Mouse (Mus musculus): ENCODE results near the gene Gnb3.

The Gnb3 gene

DNA sequence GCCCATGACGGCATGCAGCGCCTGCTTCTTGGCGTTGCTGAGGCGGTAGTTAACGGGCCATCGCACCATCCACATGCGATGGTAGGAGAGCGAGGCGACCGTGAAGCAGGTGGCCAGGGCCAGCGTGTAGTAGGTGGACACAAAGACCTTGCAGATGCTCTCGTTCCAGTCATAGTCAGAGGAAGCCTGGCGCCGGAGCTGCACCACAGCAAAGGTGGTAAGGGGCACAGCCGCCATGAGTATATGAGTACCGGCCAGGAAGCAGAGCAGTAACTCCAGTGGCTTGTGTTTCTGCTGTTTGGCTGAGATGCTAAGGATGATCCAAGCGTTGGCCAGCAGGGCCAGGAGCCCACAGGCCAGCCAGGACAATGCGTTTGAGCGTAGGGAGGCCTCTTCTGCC, 21.2 kb upstream of the Gnb3 start:
- H3K36me3 ChIP-seq (ENCODE audit: insufficient read depth, low read length): no peaks in the 10 kb centered on the region
- peaks cover 79% of the 10 kb centered on the region for H3K4me1 ChIP-seq (replicated peaks; ENCODE audit: low read depth, low read length)
- peak overlapping the region; percentile 26; the same call in 1 of the 2 replicates for H3K4me3 ChIP-seq (replicated peaks; ENCODE audit: low read length)
- TF ChIP-seq CTCF (conservative IDR thresholded peaks at IDR 0.05; ENCODE audit: low read length) (no peak), POU5F1 (IDR thresholded peaks at IDR 0.05; ENCODE audit: borderline replicate concordance, low read length) (no peak), NANOG (IDR thresholded peaks at IDR 0.05; ENCODE audit: borderline replicate concordance, low read length) (no peak)
- no peaks in the 10 kb centered on the region for H3K9me3 ChIP-seq (ENCODE audit: low read length)
- H3K27me3 ChIP-seq (ENCODE audit: insufficient read depth, low read length): peaks cover 71% of the 10 kb centered on the region

- no peaks in the 10 kb centered on the region for H3K36me3 ChIP-seq (ENCODE audit: insufficient read depth, low read length)
- peaks cover 70% of the 10 kb centered on the region for H3K27me3 ChIP-seq (ENCODE audit: insufficient read depth, low read length)
- no peak for TF ChIP-seq POU5F1 (IDR thresholded peaks at IDR 0.05; ENCODE audit: borderline replicate concordance, low read length)
- TF ChIP-seq NANOG (IDR thresholded peaks at IDR 0.05; ENCODE audit: borderline replicate concordance, low read length): no peak
- no peak for TF ChIP-seq CTCF (conservative IDR thresholded peaks at IDR 0.05; ENCODE audit: low read length)
- H3K4me1 ChIP-seq (replicated peaks; ENCODE audit: low read depth, low read length): peaks cover 82% of the 10 kb centered on the region
- no peaks in the 10 kb centered on the region for H3K9me3 ChIP-seq (ENCODE audit: low read length)
- no peak overlapping the region for H3K4me3 ChIP-seq (replicated peaks; ENCODE audit: low read length)
Measured at GRCm38 (mm10) chr6:124860511-124860910, 20.4 kb upstream of the Gnb3 start.

- Histone ChIP-seq H3K4me3 (replicated peaks; ENCODE audit: low read length) (peak overlapping the region; percentile 48; the same call in 1 of the 2 replicates), H3K27me3 (ENCODE audit: insufficient read depth, low read length) (peaks cover 67% of the 10 kb centered on the region), H3K9me3 (ENCODE audit: low read length) (no peaks in the 10 kb centered on the region), H3K4me1 (replicated peaks; ENCODE audit: low read depth, low read length) (peaks cover 87% of the 10 kb centered on the region), H3K36me3 (ENCODE audit: insufficient read depth, low read length) (no peaks in the 10 kb centered on the region)
- TF ChIP-seq POU5F1 (IDR thresholded peaks at IDR 0.05; ENCODE audit: borderline replicate concordance, low read length): no peak
- TF ChIP-seq CTCF (conservative IDR thresholded peaks at IDR 0.05; ENCODE audit: low read length): peak; percentile 72
Measured at GRCm38 (mm10) chr6:124859725-124860124, 19.6 kb upstream of the Gnb3 start.

DNA sequence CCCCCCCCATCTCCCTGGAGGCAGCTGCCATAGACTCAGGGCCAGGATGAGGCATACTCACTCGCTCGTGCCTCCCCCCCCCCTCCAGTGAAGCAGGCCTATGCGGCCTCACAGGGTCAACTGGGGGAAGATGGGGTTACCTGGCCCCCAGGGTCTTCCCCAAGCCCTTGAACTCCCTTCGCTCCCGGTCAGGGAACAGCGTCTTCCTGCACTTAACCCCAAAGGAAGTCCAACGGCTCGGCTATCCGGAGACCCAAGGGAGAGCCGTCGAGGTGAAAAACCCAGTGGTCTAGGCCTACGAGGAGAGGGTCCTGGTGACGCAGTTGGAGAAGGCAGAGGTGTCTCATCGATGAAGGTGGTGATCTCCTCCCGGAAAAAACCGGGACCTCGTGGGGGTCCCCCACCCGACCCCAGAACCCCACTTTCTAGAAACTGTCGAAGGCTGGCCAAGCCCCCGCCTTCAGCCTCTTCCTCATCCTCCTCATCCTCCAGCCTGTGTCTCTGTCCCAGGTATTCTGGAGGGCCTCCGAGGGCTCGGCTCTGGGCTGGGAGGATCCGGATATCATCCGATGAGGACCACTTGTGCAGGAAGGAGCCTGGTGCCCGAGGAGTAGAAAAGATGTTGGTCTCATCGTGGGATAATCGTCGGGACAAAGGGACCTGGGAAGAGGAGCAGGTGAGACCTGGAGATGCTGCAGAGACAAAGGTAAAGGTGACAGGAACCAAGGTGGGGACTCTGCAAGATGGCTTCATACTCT, 18.7 kb upstream of the Gnb3 start:
- Histone ChIP-seq H3K36me3 (ENCODE audit: insufficient read depth, low read length) (no peaks in the 10 kb centered on the region), H3K4me1 (replicated peaks; ENCODE audit: low read depth, low read length) (peaks cover 85% of the 10 kb centered on the region), H3K4me3 (replicated peaks; ENCODE audit: low read length) (0 out of 2 replicates have a peak overlapping the region, but pooled peaks have one; percentile 20), H3K27me3 (ENCODE audit: insufficient read depth, low read length) (peaks cover 65% of the 10 kb centered on the region), H3K9me3 (ENCODE audit: low read length) (no peaks in the 10 kb centered on the region)
- TF ChIP-seq POU5F1 (IDR thresholded peaks at IDR 0.05; ENCODE audit: borderline replicate concordance, low read length) (no peak), NANOG (IDR thresholded peaks at IDR 0.05; ENCODE audit: borderline replicate concordance, low read length) (no peak), CTCF (conservative IDR thresholded peaks at IDR 0.05; ENCODE audit: low read length) (no peak)

DNA sequence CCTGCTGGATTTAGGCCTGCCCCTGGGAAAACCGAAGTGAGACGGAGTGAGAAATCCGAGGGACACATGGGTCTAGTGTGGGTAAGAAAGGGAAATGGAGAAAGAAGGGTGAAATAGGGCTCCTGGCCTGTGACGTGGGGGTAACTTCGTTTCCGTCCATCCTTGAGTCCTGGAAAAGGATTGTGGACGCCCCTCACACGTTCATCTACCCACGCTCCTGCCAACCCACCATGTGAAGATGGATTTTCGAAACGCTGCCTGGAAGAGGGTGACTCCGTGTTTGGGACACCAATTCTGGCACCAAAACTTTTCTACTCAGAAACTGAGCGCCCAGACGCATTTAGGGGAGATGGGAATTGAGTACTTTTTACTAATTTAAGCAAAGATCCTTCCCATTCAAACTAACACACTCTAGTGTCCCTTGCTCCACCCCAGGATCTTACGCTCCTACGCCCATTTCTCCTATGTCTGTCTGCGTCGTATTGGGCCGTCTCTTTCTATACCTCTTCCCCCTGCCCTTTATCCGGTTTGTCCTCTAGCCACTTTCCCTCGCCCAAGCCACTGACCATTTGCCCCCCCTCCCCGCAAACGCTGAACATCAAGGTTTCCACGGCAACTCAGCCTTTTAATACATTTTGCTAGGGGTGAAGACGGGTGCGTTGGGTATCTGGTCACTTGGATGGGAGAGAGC, 17.9 kb upstream of the Gnb3 start:
- H3K27me3 ChIP-seq (ENCODE audit: insufficient read depth, low read length): peaks cover 61% of the 10 kb centered on the region
- TF ChIP-seq CTCF (conservative IDR thresholded peaks at IDR 0.05; ENCODE audit: low read length): no peak
- no peak for TF ChIP-seq NANOG (IDR thresholded peaks at IDR 0.05; ENCODE audit: borderline replicate concordance, low read length)
- TF ChIP-seq POU5F1 (IDR thresholded peaks at IDR 0.05; ENCODE audit: borderline replicate concordance, low read length): no peak
- H3K36me3 ChIP-seq (ENCODE audit: insufficient read depth, low read length): no peaks in the 10 kb centered on the region
- H3K9me3 ChIP-seq (ENCODE audit: low read length): no peaks in the 10 kb centered on the region
- peak overlapping the region; percentile 82 for H3K4me3 ChIP-seq (replicated peaks; ENCODE audit: low read length)
- peaks cover 81% of the 10 kb centered on the region for H3K4me1 ChIP-seq (replicated peaks; ENCODE audit: low read depth, low read length)

DNA sequence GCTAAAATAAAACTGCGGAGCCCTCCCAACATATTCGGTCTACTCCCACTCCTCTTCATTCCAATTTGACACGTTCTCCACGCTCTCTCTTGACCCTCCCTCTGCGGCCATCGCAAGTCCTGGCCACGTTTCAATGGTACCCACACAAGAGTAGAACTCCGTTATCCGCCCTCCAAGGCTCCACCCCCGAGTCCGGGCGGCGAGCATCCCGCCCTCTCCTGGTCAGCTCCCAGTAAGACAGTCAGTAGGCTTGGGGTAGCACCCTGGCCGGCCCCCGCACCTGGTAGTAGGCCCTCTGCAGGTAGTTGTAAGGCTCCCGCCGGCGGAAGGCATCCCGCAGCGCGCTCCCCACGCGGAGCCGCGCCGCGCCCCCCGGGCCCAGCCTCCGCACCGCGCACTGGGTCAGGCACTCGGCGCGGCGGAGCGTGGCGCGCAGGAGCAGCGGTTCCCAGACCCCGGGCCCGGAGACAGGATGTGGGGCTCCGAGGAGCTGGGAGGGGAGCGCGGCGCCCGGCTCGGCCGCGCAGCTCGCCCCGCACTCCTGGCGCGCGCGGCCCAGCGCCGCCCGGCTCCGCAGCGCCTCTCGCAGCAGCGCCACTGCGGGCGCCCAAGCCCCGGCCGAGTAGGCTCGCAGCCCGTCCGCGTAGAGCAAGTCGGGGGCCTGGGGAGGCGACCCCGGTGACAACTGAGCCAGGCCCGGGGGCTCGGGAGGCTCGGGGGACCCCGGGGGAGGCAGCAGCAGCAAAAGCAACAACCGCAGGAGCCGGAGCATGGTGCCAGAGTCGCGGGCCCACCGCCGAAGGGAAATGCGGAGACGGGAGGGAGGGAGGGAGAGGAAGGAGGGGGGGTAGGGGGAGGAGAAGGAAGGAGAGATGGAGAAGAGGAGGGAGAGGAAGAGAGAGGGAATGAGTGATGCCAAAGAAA, 17.1 kb upstream of the Gnb3 start, which contains the start of gene P3h3:
TSS of gene P3h3 (minus strand) at position 837 of the 924 bp plus-strand sequence.
- H3K4me3 ChIP-seq (replicated peaks; ENCODE audit: low read length): peak within 1 kb of the TSS; percentile 82
- peaks cover 73% of the 10 kb centered on the region for H3K4me1 ChIP-seq (replicated peaks; ENCODE audit: low read depth, low read length)
- TF ChIP-seq CTCF (conservative IDR thresholded peaks at IDR 0.05; ENCODE audit: low read length) (peak; percentile 39), NANOG (IDR thresholded peaks at IDR 0.05; ENCODE audit: borderline replicate concordance, low read length) (no peak), POU5F1 (IDR thresholded peaks at IDR 0.05; ENCODE audit: borderline replicate concordance, low read length) (no peak)
- H3K36me3 ChIP-seq (ENCODE audit: insufficient read depth, low read length): no peaks in the 10 kb centered on the region
- no peaks in the 10 kb centered on the region for H3K9me3 ChIP-seq (ENCODE audit: low read length)
- peaks cover 56% of the 10 kb centered on the region for H3K27me3 ChIP-seq (ENCODE audit: insufficient read depth, low read length)

DNA sequence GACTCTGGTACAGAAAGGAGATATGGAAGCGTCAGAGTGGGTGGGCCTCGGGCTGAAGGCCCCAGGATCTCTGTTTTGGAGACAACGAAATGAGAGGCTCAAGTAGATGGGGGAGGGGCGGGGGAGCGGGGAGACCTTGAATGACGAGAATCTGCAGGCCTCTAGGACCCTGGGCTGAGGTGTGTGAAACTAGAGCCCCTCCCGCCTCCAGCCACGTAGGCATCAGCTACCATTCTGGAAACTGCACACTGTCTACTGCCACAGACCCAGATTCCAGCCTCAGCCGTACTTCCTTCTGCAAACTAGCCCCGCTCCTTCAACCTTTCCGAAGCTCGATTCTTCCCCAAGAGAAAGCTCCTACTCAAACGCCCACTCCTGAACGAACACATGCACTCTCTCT, 16.2 kb upstream of the Gnb3 start:
- H3K4me1 ChIP-seq (replicated peaks; ENCODE audit: low read depth, low read length): peaks cover 72% of the 10 kb centered on the region
- no peaks in the 10 kb centered on the region for H3K9me3 ChIP-seq (ENCODE audit: low read length)
- H3K36me3 ChIP-seq (ENCODE audit: insufficient read depth, low read length): no peaks in the 10 kb centered on the region
- H3K4me3 ChIP-seq (replicated peaks; ENCODE audit: low read length): peak overlapping the region; percentile 82
- TF ChIP-seq POU5F1 (IDR thresholded peaks at IDR 0.05; ENCODE audit: borderline replicate concordance, low read length) (no peak), CTCF (conservative IDR thresholded peaks at IDR 0.05; ENCODE audit: low read length) (no peak), NANOG (IDR thresholded peaks at IDR 0.05; ENCODE audit: borderline replicate concordance, low read length) (no peak)
- H3K27me3 ChIP-seq (ENCODE audit: insufficient read depth, low read length): peaks cover 52% of the 10 kb centered on the region

DNA sequence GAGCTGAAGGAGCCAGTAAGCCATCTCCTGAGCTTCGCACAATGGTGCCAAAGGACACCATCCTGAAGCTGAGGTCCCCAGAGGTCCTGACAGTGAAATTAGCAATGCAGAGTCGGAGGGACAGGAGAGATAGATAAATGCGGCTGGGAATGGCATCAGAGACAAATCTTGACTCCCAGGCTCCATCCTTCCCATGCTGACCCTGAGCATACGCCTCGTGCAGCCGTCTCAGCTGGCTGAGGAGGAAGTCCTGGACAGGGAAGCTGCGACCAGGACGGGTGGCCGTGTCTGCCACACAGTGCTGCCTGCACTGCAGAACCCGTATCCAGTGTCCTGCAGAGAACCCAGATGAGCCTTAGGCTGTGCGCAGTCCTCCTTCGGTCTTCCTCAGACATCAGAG, 14.6 kb upstream of the Gnb3 start:
- no peaks in the 10 kb centered on the region for H3K9me3 ChIP-seq (ENCODE audit: low read length)
- no peaks in the 10 kb centered on the region for H3K36me3 ChIP-seq (ENCODE audit: insufficient read depth, low read length)
- peaks cover 71% of the 10 kb centered on the region for H3K4me1 ChIP-seq (replicated peaks; ENCODE audit: low read depth, low read length)
- no peak overlapping the region for H3K4me3 ChIP-seq (replicated peaks; ENCODE audit: low read length)
- H3K27me3 ChIP-seq (ENCODE audit: insufficient read depth, low read length): peaks cover 44% of the 10 kb centered on the region
- TF ChIP-seq NANOG (IDR thresholded peaks at IDR 0.05; ENCODE audit: borderline replicate concordance, low read length) (no peak), CTCF (conservative IDR thresholded peaks at IDR 0.05; ENCODE audit: low read length) (no peak), POU5F1 (IDR thresholded peaks at IDR 0.05; ENCODE audit: borderline replicate concordance, low read length) (no peak)

Data from E14TG2a.4 (cell line).